Mouse (Mus musculus) monocyte, adult 5-6 weeks (primary cell): ENCODE measurements around the gene Tshr. TPM values are rescaled to one million over a fixed set of nuclear protein-coding genes. Genes with fewer than 3 reads are reported as not detected.
"Not testable (repeated sequence)": the region's sequence is repeated elsewhere in the genome, so short reads cannot be mapped to it uniquely, and the experiment has no call there.

Source experiments
- ATAC-seq: fragments of 153-309, 156-312 bp; replicated peaks from 2 replicates; pipeline ENCODE4 v1.8.0; 2017; ENCODE audit warnings: mild to moderate bottlenecking; ENCODE audit not compliant: low TSS enrichment, insufficient number of reproducible peaks, severe bottlenecking, poor library complexity, low FRiP score
- total RNA-seq: library from RNA; stranded (forward); fragments of 200-1000, 200-491, 200-594 nt; gene quantifications from 3 replicates; pipeline ENCODE4 v1.2.3, GENCODE M21; 2017

Tshr gene
- total RNA-seq, 1 experiment from 2014 or later = not detected

GRCm38 (mm10) chr12:91582362-91583002 lies 198.1 kb downstream of the Tshr start:
- no peak for ATAC-seq

- ATAC-seq = no peak
These were observed 199.0 kb downstream of the Tshr start for GRCm38 (mm10) chr12:91583409-91583808.

- ATAC-seq = peak; percentile 38
These were observed 200.8 kb downstream of the Tshr start for GRCm38 (mm10) chr12:91585206-91585605.

DNA sequence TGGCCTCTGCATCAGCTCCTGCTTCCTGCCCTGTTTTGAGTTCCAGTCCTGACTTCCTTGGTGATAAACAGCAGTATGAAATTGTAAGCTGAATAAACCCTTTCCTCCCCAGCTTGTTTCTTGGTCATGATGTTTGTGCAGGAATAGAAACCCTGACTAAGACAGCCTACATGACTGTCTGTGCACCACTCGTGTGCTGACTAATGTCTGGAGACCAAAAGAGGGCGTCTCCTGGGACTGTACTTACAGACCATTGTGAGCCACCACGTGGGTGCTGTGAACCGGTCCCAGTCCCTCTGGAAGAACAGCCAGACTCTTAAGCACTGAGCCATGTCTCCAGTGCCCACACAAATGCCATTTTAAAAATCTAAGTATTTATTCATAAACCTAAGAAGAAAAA lies 201.5 kb downstream of the Tshr start:
- ATAC-seq = not testable (repeated sequence)

- no peak for ATAC-seq
These were observed 202.7 kb downstream of the Tshr start for GRCm38 (mm10) chr12:91587077-91587476.

DNA sequence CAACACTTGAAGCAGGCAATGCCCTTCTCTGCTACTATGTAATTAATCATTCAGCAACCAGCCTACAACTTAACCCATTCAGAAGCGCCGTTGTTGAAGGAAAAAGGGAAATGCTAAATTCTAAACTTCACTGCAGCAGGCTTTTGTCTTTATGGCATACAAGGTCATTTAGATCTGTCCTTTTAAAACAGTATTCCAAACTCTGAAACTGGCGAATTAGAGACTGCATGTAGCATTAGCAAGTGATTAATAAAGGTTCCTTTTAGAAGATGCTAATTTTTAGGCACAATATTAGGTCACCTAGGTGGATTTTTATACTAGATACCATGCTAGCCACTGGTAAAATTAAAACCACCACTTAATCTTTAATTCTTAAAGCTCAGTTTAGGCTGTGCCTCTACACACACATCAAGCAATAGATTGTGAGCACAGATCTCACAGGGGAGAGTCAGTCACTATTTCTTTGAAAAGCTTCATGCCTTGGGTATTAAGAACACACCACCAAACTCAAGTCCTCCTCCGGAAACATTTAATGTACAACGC lies 203.2 kb downstream of the Tshr start:
- ATAC-seq = no peak

DNA sequence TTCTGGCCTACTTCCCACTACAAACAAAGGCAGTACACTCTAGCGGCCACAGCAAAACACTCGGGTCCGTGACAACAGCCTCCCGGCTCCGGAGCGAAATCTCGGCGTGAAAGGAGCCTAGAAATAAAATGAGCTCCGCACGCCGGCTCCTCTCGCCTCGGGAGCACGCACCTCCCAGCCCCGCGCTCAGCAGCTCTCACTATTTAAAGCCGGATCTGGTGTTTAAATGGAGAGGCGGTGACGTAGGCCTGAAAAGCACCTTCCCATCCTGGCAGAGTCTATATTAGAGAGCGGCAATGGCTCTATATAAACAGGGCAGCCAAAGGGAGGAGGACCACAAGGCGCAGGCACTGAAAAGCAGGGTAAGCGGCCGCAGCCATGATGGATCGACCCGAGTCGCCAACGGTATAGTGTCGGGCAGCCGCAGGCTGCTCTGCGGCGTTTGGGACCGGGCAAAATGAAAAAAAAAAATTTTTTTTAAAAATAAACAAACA lies 203.9 kb downstream of the Tshr start:
- ATAC-seq = peak; percentile 65

- ATAC-seq = no peak
These were observed 204.5 kb downstream of the Tshr start for GRCm38 (mm10) chr12:91588670-91589541.

DNA sequence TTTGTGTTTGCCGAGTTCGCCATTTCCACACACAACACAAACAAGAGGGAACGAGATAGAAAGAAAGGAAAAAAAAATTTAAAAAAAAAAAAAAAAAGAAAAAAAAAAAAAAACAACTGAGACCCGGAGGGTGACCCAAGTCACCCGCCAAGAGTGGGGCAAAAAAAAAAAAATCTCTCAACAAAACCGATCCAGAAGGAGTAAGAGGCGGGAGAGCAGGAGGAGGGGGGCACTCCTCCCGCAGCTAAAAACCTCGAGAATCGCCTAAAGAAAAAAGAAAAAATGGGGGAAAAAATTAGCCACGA lies 205.1 kb downstream of the Tshr start:
- no peak for ATAC-seq

DNA sequence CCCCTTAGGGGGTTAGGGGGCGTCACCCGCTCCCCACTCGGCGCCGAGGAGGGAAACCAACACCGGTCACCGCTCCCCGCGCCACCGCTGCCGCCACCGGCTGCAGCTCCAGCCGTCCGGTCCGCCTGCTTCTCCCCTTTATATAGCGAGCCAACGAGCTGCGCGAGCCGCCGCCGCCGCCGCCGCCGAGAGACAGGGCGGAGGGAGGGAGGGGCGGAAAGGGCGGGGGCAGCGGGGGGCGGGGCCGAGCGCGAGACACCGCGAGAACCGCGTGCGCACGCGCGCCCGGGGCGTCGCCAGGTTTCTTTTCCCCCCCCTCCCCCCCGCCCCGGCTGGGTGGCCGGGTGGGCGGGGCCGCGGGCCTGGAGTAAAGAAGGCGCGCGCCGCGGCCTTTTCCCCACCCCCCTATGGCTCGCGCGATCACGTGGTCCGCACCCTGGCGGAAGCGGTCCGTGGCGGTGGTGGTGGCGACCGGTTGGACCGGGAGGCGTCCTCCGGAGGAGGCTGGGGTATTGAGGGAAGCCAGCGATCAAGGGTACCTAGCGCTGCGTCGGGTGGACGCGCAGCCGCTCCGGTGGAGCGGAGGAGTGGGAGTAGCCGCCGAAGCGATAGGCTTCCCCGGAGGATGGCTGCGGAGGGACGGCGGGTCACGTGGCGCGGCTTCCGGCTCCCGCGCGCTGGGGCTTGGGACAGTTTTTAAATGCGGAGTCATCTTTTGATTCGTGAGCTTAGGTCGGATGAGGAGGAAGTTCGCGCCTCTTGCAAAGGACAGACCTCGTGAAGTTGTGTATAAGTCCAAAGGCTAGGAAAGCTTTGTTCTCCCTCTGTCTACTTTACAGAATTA lies 205.7 kb downstream of the Tshr start, which contains the start of gene Gtf2a1:
Gene Gtf2a1, minus strand, starts transcription at position 641 of the 844 bp plus-strand sequence.
- peak; percentile 34 for ATAC-seq

DNA sequence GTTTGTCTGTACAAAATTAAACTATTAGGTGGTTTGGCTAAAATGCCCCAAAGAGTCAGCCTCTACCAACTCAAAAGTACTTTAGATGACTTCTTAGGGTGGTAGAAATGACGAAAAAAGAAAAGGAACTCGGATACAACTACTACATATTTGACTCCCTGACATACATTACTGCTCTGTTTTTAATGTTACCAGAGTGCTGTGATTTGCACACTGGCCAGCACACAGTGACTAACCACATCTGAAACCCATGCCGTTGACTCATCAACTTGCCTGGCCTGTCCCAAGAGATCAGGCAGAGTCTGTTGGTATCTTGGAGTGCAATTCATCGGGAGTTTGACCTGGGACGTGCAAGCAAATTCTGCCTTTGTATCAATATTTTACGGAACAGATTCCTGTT lies 206.4 kb downstream of the Tshr start:
- no peak; the same call in 1 of the 2 replicates for ATAC-seq

DNA sequence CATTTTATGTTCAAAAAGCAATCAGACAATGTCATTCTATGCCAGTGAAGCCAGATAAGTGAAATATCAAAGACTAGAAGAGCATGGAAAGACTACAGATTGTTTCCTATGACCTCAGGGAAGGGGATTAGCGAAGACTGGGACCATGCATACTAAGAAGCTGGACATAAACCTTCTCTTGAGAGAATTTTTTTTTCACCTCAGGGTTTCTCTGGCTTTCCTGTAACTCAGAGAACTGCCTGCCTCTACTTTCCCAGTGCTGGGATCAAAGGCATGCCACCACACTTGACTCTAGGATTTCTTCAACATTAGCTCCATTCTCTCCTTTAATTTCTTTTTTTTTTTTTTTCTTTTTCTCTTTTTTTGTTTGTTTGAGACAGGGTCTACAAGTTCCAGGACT lies 206.8 kb downstream of the Tshr start:
- no peak for ATAC-seq

GRCm38 (mm10) chr12:91592128-91592527 lies 207.8 kb downstream of the Tshr start:
- peak; percentile 64 for ATAC-seq

Other genes with a start within 250 kb of the Tshr start
- 12.1 to 28.5 TPM (median 14.0 TPM) in 3 replicates for gene Cep128, start 154 bp upstream of the Tshr start, total RNA-seq
- gene Gtf2a1, start 205.9 kb downstream of the Tshr start, total RNA-seq = 31.8 to 40.7 TPM (median 36.9 TPM) in 3 replicates